14 mouse cellular contexts compared by ENCODE assay signal in genomic region chr3:116380319-116380718, GRCm38 (mm10). TPM values are rescaled to one million over a fixed set of nuclear protein-coding genes. Genes with fewer than 3 reads are reported as not detected.
DNase-seq lines count a peak whose midpoint lies in the region; ATAC-seq and TF ChIP-seq lines count a peak whose summit lies in the region.
"Had no signal": no experiment of that assay in that cellular context is flagged by ENCODE, and none has a peak within 500 bp of the region (broad histone marks: within the 10 kb centered on the region; RNA-seq: fewer than 3 reads in every experiment).

No protein-coding gene starts in this region.

- H3K9ac ChIP-seq in heart, embryonic 14.5 days (ENCODE audit: low read length) = no peak overlapping the region
- H3K9ac ChIP-seq in heart, postnatal 0 days (replicated peaks; ENCODE audit: low read depth, low read length) = no peak overlapping the region
- no peak overlapping the region for H3K9ac ChIP-seq in midbrain, embryonic 14.5 days (replicated peaks; ENCODE audit: low read length)
- H3K9ac ChIP-seq: forebrain, embryonic 15.5 days; liver, embryonic 13.5 days; neural tube, embryonic 13.5 days had no signal

- intact Hi-C loops in heart, postnatal 36 days (cut with DNase I) = no loop called here

- H3K27ac ChIP-seq in heart, embryonic 14.5 days (replicated peaks in 1 of 2; ENCODE audit: control insufficient read depth in 1 of 2, insufficient read depth in 1 of 2, low read depth in 2 of 2, low read length in 2 of 2) = 0 out of 4 replicates have a peak overlapping the region, but pooled peaks of 1 of the 2 experiments have one; percentile 12
- H3K27ac ChIP-seq in heart, postnatal 0 days (ENCODE audit: low read depth) = no peak overlapping the region
- no peak overlapping the region for H3K27ac ChIP-seq in midbrain, embryonic 14.5 days (replicated peaks; ENCODE audit: low read depth, low read length)
- H3K27ac ChIP-seq: forebrain, embryonic 15.5 days; liver, embryonic 13.5 days; neural tube, embryonic 13.5 days had no signal

- no peak for DNase-seq in heart, postnatal 36 days
- DNase-seq in 3134 (ENCODE audit: extremely low read depth, insufficient read length, low spot score) = peak; percentile 74
- DNase-seq in heart, postnatal 0 days (ENCODE audit: low spot score) = peak; percentile 57
- DNase-seq in gastrocnemius, postnatal 10 days = no peak
- DNase-seq in midbrain, embryonic 14.5 days = no peak
- DNase-seq in ovary, postnatal 14 days (ENCODE audit: low spot score) = no peak
- DNase-seq: embryo, embryonic 11 days; kidney, adult 18-20 months; liver, embryonic 13.5 days had no signal

- H3K36me3 ChIP-seq in heart, embryonic 14.5 days (ENCODE audit: control insufficient read depth, insufficient read depth, low read length) = no peaks in the 10 kb centered on the region
- no peaks in the 10 kb centered on the region for H3K36me3 ChIP-seq in E14TG2a.4 (ENCODE audit: insufficient read depth, low read length)
- H3K36me3 ChIP-seq in heart, postnatal 0 days (replicated peaks; ENCODE audit: control insufficient read depth, insufficient read depth, low read length) = no peaks in the 10 kb centered on the region
- no peaks in the 10 kb centered on the region for H3K36me3 ChIP-seq in midbrain, embryonic 14.5 days (ENCODE audit: control insufficient read depth, insufficient read depth, low read length)
- H3K36me3 ChIP-seq: forebrain, embryonic 15.5 days; liver, embryonic 13.5 days; neural tube, embryonic 13.5 days had no signal

- ATAC-seq in heart, embryonic 14.5 days (ENCODE audit: insufficient number of reproducible peaks, insufficient read depth, low FRiP score, low read depth) = 0 out of 2 replicates have a peak, but pooled peaks have one; percentile 23
- ATAC-seq in heart, postnatal 0 days (ENCODE audit: insufficient read depth, low read depth) = peak; percentile 24; the same call in 1 of the 2 replicates
- ATAC-seq in midbrain, embryonic 14.5 days (ENCODE audit: low FRiP score, low TSS enrichment) = no peak
- ATAC-seq: forebrain, embryonic 15.5 days had no signal

- TF ChIP-seq CTCF in E14TG2a.4 (conservative IDR thresholded peaks at IDR 0.05; ENCODE audit: low read length) = no peak
- TF ChIP-seq CTCF in heart, postnatal 0 days (IDR thresholded peaks at IDR 0.05; ENCODE audit: low read depth) = no peak

- H3K4me3 ChIP-seq in heart, embryonic 14.5 days (ENCODE audit: control insufficient read depth in 1 of 2, insufficient read depth in 1 of 2, low read depth in 1 of 2, low read length in 2 of 2) = no peak overlapping the region
- H3K4me3 ChIP-seq in E14TG2a.4 (replicated peaks; ENCODE audit: low read length) = peak overlapping the region; percentile 39
- no peak overlapping the region for H3K4me3 ChIP-seq in heart, postnatal 0 days (ENCODE audit: low read depth, low read length)
- H3K4me3 ChIP-seq in midbrain, embryonic 14.5 days (replicated peaks; ENCODE audit: low read depth, low read length) = no peak overlapping the region
- H3K4me3 ChIP-seq: forebrain, embryonic 15.5 days; liver, embryonic 13.5 days; megakaryocyte, embryonic 14.5 days; neural tube, embryonic 13.5 days had no signal

- H3K4me2 ChIP-seq in heart, embryonic 14.5 days (ENCODE audit: low read length) = no peak overlapping the region
- H3K4me2 ChIP-seq in heart, postnatal 0 days (ENCODE audit: low read depth, low read length) = no peak overlapping the region
- H3K4me2 ChIP-seq in midbrain, embryonic 14.5 days (ENCODE audit: low read length) = no peak overlapping the region
- H3K4me2 ChIP-seq: forebrain, embryonic 15.5 days; liver, embryonic 13.5 days; neural tube, embryonic 13.5 days had no signal

- H3K27me3 ChIP-seq in heart, embryonic 14.5 days (ENCODE audit: control insufficient read depth, insufficient read depth, low read length) = no peaks in the 10 kb centered on the region
- no peaks in the 10 kb centered on the region for H3K27me3 ChIP-seq in E14TG2a.4 (ENCODE audit: insufficient read depth, low read length)
- H3K27me3 ChIP-seq in heart, postnatal 0 days (ENCODE audit: control insufficient read depth, insufficient read depth, low read length) = no peaks in the 10 kb centered on the region
- H3K27me3 ChIP-seq in midbrain, embryonic 14.5 days (ENCODE audit: control insufficient read depth, insufficient read depth, low read length) = no peaks in the 10 kb centered on the region
- H3K27me3 ChIP-seq: forebrain, embryonic 15.5 days; liver, embryonic 13.5 days; megakaryocyte, embryonic 14.5 days; neural tube, embryonic 13.5 days had no signal

- TF ChIP-seq EP300 in heart, postnatal 0 days (IDR thresholded peaks at IDR 0.05; ENCODE audit: low read depth) = no peak

- 52% methylated on average over 9 of the region's 9 CpGs for WGBS in heart, embryonic 14.5 days
- 55% methylated on average over 9 of the region's 9 CpGs for WGBS in heart, postnatal 0 days
- WGBS in midbrain, embryonic 14.5 days = 55% methylated on average over 9 of the region's 9 CpGs

- no peaks in the 10 kb centered on the region for H3K9me3 ChIP-seq in heart, embryonic 14.5 days (ENCODE audit: control insufficient read depth, low read length)
- no peaks in the 10 kb centered on the region for H3K9me3 ChIP-seq in E14TG2a.4 (ENCODE audit: low read length)
- no peaks in the 10 kb centered on the region for H3K9me3 ChIP-seq in heart, postnatal 0 days (replicated peaks; ENCODE audit: control insufficient read depth, low read length)
- H3K9me3 ChIP-seq in midbrain, embryonic 14.5 days (ENCODE audit: control insufficient read depth, low read length) = no peaks in the 10 kb centered on the region
- H3K9me3 ChIP-seq: forebrain, embryonic 15.5 days; liver, embryonic 13.5 days; megakaryocyte, embryonic 14.5 days; neural tube, embryonic 13.5 days had no signal

- peaks cover 0 to 2% of the 10 kb centered on the region in 2 experiments; a peak in 1 of 4 replicates for H3K4me1 ChIP-seq in heart, embryonic 14.5 days (ENCODE audit: control insufficient read depth in 2 of 2, insufficient read depth in 2 of 2, low read length in 2 of 2)
- peaks cover 20% of the 10 kb centered on the region for H3K4me1 ChIP-seq in E14TG2a.4 (replicated peaks; ENCODE audit: low read depth, low read length)
- H3K4me1 ChIP-seq in heart, postnatal 0 days (ENCODE audit: control insufficient read depth, insufficient read depth) = no peaks in the 10 kb centered on the region
- H3K4me1 ChIP-seq in midbrain, embryonic 14.5 days (ENCODE audit: control insufficient read depth, insufficient read depth, low read length) = no peaks in the 10 kb centered on the region
- H3K4me1 ChIP-seq: forebrain, embryonic 15.5 days; neural tube, embryonic 13.5 days had no signal

RNA-seq across cellular contexts. Expression of gene Cdc14a, which starts 43.5 kb away (rescaled TPM):
- 4.8 and 4.9 TPM in 2 replicates for polyA plus RNA-seq in heart, embryonic 14.5 days (2014; fragmentation: Nextera tagmentation; extraction: Ambion mirVana)
- total RNA-seq in heart, postnatal 36 days (2021) = 1 to 10 TPM; 3.0 to 4.6 TPM
- total RNA-seq in heart, postnatal 0 days (2014; rRNA removed; ENCODE audit: low replicate concordance) = 3.0 and 6.1 TPM in 2 replicates
- 2.2 and 2.5 TPM in 2 replicates for polyA plus RNA-seq in heart, postnatal 0 days (2015; fragmentation: Nextera tagmentation; extraction: Ambion mirVana)
- 10 to 100 TPM; 19.1 to 22.1 TPM for total RNA-seq in gastrocnemius, postnatal 10 days (2021)
- polyA plus RNA-seq in midbrain, embryonic 14.5 days (2014; fragmentation: Nextera tagmentation; extraction: Ambion mirVana) = 3.5 and 6.2 TPM in 2 replicates

Comparison
In these comparisons a context has a peak if more than half of its experiments do, and no peak if none do; other contexts are left out.
1. DNase-seq: peak in 3134 (single experiment) and heart, postnatal 0 days (single experiment); none in heart, postnatal 36 days (0 of 2), gastrocnemius, postnatal 10 days (single experiment), midbrain, embryonic 14.5 days (single experiment) and ovary, postnatal 14 days (single experiment).